Mouse (Mus musculus): ENCODE results near the gene Myl6b.

DNA sequence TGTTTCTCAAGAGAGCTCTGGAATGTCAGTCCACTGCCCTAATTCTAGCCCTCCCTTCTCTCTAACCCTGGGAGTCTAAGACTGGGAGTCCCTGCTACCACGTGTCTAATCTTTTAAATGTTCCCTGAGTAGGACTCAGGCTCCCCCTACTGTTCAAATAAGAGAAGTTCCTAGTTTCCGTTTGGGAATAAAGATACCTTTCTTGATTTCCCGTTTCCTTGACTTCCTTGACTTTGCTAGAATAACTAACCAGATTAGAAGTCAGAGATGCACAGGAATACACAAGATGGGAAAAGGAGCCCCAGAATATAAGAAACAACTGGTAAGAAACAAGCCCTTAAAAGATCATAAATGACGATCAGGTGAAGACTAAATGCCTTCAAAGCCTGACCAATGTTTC, 47.9 kb upstream of the Myl6b start:
- TF ChIP-seq CTCF (IDR thresholded peaks at IDR 0.05; ENCODE audit: control insufficient read depth, insufficient read depth, insufficient replicate concordance, low read depth, low read length), result no peak
- TF ChIP-seq POLR2A (IDR thresholded peaks at IDR 0.05; ENCODE audit: control insufficient read depth, low read depth, low read length), result no peak
